Mouse (Mus musculus) embryonic facial prominence, embryonic 13.5 days (tissue): ENCODE results near the gene Dmkn. TPM values are rescaled to one million over a fixed set of nuclear protein-coding genes. Genes with fewer than 3 reads are reported as not detected.
"Not testable (repeated sequence)": the region's sequence is repeated elsewhere in the genome, so short reads cannot be mapped to it uniquely, and the experiment has no call there.

Experiments
- ATAC-seq: fragments of 200-750 bp; cut with Nextera tagmentation; 2 replicates; pipeline ENCODE4 v1.8.0; 2017; ENCODE audit warnings: low read depth; ENCODE audit not compliant: insufficient number of reproducible peaks, insufficient read depth, low FRiP score, low TSS enrichment
- H3K27ac ChIP-seq: fragments of 300-500 bp; sonication (generic); 2 replicates; pipeline ENCODE4 v1.5.1; 2015; ENCODE audit warnings: moderate library complexity, mild to moderate bottlenecking, inconsistent platforms
- H3K27me3 ChIP-seq: fragments of 300-500 bp; sonication (generic); 2 replicates; pipeline ENCODE4 v1.6.1; 2015; ENCODE audit warnings: mild to moderate bottlenecking, inconsistent platforms
- H3K36me3 ChIP-seq: fragments of 300-500 bp; sonication (generic); 2 replicates; pipeline ENCODE4 v1.6.1; 2015; ENCODE audit warnings: mild to moderate bottlenecking, inconsistent platforms
- H3K4me1 ChIP-seq: fragments of 300-500 bp; sonication (generic); 2 replicates; pipeline ENCODE4 v1.6.1; 2015; ENCODE audit warnings: inconsistent platforms
- H3K4me2 ChIP-seq: fragments of 300-500 bp; sonication (generic); 2 replicates; pipeline ENCODE4 v1.6.1; 2015; ENCODE audit warnings: moderate library complexity, mild to moderate bottlenecking, inconsistent platforms
- H3K4me3 ChIP-seq: fragments of 300-500 bp; sonication (generic); 2 replicates; pipeline ENCODE4 v1.5.1; 2015; ENCODE audit warnings: mild to moderate bottlenecking, inconsistent platforms
- H3K9ac ChIP-seq: fragments of 300-500 bp; sonication (generic); 2 replicates; pipeline ENCODE4 v1.6.1; 2015; ENCODE audit warnings: mild to moderate bottlenecking, inconsistent platforms
- H3K9me3 ChIP-seq: fragments of 300-500 bp; sonication (generic); 2 replicates; pipeline ENCODE4 v1.6.1; 2016; ENCODE audit warnings: inconsistent platforms
- WGBS: fragments of 180-500 bp; shearing (Covaris S2); methylation state at CpG from one replicate; pipeline ENCODE4 v1.1.7; 2015; ENCODE audit warnings: mixed read lengths; 5-methylcytosine and 5-hydroxymethylcytosine counted together
- polyA plus RNA-seq: library from polyadenylated mRNA; unstranded; fragments of >200 nt; fragmentation: Nextera tagmentation; extraction: Ambion mirVana; gene quantifications from 2 replicates; pipeline ENCODE4 v1.2.1, GENCODE M21; 2015

Dmkn gene
- polyA plus RNA-seq, 1 experiment from 2014 or later = 22.3 TPM

DNA sequence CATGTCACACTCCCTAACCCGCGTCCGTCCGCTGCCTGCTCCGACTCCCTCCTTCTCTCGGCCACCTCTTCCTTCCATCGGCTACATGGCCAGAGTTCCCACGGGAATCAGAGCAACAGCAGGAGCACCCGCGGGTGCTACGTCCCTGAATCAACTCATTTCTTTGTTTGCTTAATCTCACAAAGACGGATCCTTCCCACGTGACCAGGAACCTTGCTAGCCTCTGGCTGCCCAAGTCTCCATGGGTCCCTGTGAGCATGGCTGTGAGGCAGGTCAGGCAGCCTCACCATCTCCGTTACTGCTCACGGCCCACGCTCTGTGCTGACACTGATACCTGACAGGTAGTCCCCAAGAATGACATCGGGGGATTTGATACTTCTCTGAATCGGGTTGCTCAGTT, 60.1 kb downstream of the Dmkn start, which contains the start of gene Ffar2:
TSS of gene Ffar2 (minus strand) at position 101 of the 400 bp plus-strand sequence.
- WGBS = 86% methylated on average over 18 of the region's 18 CpGs
- Histone ChIP-seq H3K4me2 (no peak within 1 kb of the TSS), H3K4me3 (no peak within 1 kb of the TSS), H3K9me3 (no peaks in the 10 kb centered on the region), H3K36me3 (no peaks in the 10 kb centered on the region), H3K27me3 (no peaks in the 10 kb centered on the region), H3K9ac (no peak within 1 kb of the TSS), H3K27ac (no peak within 1 kb of the TSS), H3K4me1 (no peaks in the 10 kb centered on the region)
- ATAC-seq = no peak

DNA sequence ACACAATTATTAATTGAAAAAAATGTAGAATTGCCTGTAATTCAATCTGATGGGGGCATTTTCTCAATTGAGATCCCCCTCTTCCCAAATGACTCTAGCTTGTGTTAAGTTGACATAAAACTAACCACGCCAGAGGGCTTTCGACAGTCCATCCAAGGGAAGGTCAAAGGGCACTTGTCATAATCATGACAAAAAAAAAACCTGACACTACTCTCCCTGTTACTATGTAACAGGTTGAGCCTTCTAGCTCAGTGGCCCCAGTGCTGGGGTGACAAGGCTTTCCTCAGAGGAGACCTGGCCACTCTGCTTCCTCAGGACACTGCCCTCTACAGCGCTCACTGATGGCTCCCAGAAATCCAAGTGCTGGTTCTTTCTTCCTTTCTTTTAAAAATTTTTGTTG, 60.8 kb downstream of the Dmkn start:
- Histone ChIP-seq H3K36me3 (no peaks in the 10 kb centered on the region), H3K27ac (no peak overlapping the region), H3K9me3 (no peaks in the 10 kb centered on the region), H3K9ac (no peak overlapping the region), H3K4me1 (no peaks in the 10 kb centered on the region), H3K4me2 (no peak overlapping the region), H3K27me3 (no peaks in the 10 kb centered on the region), H3K4me3 (no peak overlapping the region)
- WGBS = 88% methylated on average over 3 of the region's 3 CpGs
- no peak for ATAC-seq

DNA sequence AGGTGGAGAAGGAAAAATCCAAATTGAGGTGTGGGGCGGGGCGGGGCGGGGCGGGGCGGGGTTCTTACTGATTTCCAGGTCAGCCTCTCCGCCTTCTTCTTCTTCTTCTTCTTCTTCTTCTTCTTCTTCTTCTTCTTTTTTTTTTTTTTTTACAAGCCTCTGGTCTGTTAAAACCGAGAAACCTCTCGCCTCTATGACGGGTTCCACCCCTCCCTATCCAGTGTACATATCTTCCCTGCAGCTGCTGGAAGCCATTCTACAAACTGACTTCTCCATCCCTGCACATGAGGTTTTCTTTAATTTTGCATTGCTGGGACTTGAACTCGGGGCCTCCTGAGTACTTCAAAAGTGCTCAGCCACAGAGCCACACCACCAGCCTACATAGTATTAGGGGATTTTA, 63.1 kb downstream of the Dmkn start:
- Histone ChIP-seq H3K4me3 (no peak overlapping the region), H3K4me1 (no peaks in the 10 kb centered on the region), H3K9me3 (no peaks in the 10 kb centered on the region), H3K9ac (no peak overlapping the region), H3K36me3 (no peaks in the 10 kb centered on the region), H3K4me2 (no peak overlapping the region), H3K27me3 (no peaks in the 10 kb centered on the region), H3K27ac (no peak overlapping the region)
- ATAC-seq = no peak
- 89% methylated on average over 10 of the region's 10 CpGs for WGBS

DNA sequence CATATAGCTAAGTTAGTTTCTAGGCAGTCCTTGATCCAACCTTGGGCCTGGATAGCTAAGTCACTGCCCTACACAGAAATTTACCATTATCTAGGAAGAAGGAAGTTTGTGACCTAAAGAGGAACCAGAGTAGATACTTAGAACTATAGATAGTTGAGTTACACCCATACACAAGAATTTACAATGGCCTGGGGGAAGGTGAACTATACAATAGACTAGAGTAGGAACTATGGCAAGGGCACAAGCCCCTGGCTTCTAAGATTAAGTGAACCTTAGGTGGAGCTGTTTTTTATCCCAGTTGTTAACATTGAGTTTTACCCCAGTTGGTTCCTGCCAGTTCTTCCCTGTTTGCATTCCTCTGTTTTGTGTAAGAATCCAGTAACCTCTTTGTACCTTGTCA, 65.3 kb downstream of the Dmkn start:
- H3K9me3 ChIP-seq, H3K4me2 ChIP-seq, H3K4me1 ChIP-seq, H3K36me3 ChIP-seq, ATAC-seq, H3K9ac ChIP-seq, H3K27me3 ChIP-seq, H3K4me3 ChIP-seq, H3K27ac ChIP-seq: not testable (repeated sequence)

DNA sequence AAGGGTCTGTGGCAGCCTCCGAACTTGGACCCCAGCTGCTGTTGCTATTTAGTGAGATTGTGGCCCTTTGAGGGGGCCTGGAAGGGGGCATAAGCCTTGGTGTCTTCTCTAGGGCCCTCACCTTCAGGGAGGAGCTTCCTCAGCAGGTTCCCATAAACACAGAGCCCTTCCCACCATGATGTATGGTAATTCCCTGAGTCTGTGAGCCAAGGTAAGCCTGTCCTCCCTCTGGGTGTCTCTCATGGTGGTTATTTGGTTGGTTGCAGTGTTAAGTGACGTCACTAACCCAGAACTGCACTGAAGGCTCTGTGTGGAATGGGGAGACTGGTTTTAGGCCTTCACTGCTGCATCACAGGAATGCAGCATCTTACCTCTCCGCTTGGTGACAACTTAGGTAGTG, 65.9 kb downstream of the Dmkn start:
- H3K36me3 ChIP-seq = no peaks in the 10 kb centered on the region
- H3K9ac ChIP-seq = no peak overlapping the region
- WGBS = 66% methylated on average over 3 of the region's 3 CpGs
- no peak overlapping the region for H3K4me3 ChIP-seq
- H3K4me1 ChIP-seq = no peaks in the 10 kb centered on the region
- H3K27ac ChIP-seq = no peak overlapping the region
- H3K9me3 ChIP-seq = no peaks in the 10 kb centered on the region
- no peak overlapping the region for H3K4me2 ChIP-seq
- no peak for ATAC-seq
- H3K27me3 ChIP-seq = no peaks in the 10 kb centered on the region

Other genes with a start within 250 kb of the Dmkn start
- gene Arhgap33, start 228.7 kb upstream of the Dmkn start, polyA plus RNA-seq = 16.4 and 17.5 TPM in 2 replicates
- 16.5 and 21.0 TPM in 2 replicates for gene Hspb6, start 211.6 kb upstream of the Dmkn start, polyA plus RNA-seq
- gene Proser3, start 211.5 kb upstream of the Dmkn start, polyA plus RNA-seq = 15.8 and 17.4 TPM in 2 replicates
- gene Lin37, start 203.9 kb upstream of the Dmkn start, polyA plus RNA-seq = 44.1 and 47.7 TPM in 2 replicates
- gene U2af1l4, start 200.5 kb upstream of the Dmkn start, polyA plus RNA-seq = 97.0 and 104 TPM in 2 replicates
- 14.9 and 15.4 TPM in 2 replicates for gene Gm49396, start 200.4 kb upstream of the Dmkn start, polyA plus RNA-seq
- 131 and 138 TPM in 2 replicates for gene Psenen, start 200.1 kb upstream of the Dmkn start, polyA plus RNA-seq
- 4.3 and 4.8 TPM in 2 replicates for gene Igflr1, start 198.3 kb upstream of the Dmkn start, polyA plus RNA-seq
- gene Kmt2b, start 175.0 kb upstream of the Dmkn start, polyA plus RNA-seq = 9.3 and 13.8 TPM in 2 replicates
- 0.27 and 0.29 TPM in 2 replicates for gene Zbtb32, start 164.8 kb upstream of the Dmkn start, polyA plus RNA-seq
- 0.28 and 0.55 TPM in 2 replicates for gene Upk1a, start 150.9 kb upstream of the Dmkn start, polyA plus RNA-seq
- gene Cox6b1, start 137.6 kb upstream of the Dmkn start, polyA plus RNA-seq = 818 and 841 TPM in 2 replicates
- not detected in 2 replicates for gene Etv2, start 127.9 kb upstream of the Dmkn start, polyA plus RNA-seq
- gene Rbm42, start 113.4 kb upstream of the Dmkn start, polyA plus RNA-seq = 128 and 139 TPM in 2 replicates
- 51.0 and 51.3 TPM in 2 replicates for gene Haus5, start 98.8 kb upstream of the Dmkn start, polyA plus RNA-seq
- not detected in 2 replicates for gene Pmis2, start 92.2 kb upstream of the Dmkn start, polyA plus RNA-seq
- gene 2200002J24Rik, start 64.8 kb upstream of the Dmkn start, polyA plus RNA-seq = not detected in 2 replicates
- 0.10 and 0.17 TPM in 2 replicates for gene Atp4a, start 51.5 kb upstream of the Dmkn start, polyA plus RNA-seq
- gene Tmem147, start 34.2 kb upstream of the Dmkn start, polyA plus RNA-seq = 181 and 185 TPM in 2 replicates
- gene Gapdhs, start 20.1 kb upstream of the Dmkn start, polyA plus RNA-seq = 0.74 and 0.90 TPM in 2 replicates
- gene Sbsn, start 12.3 kb upstream of the Dmkn start, polyA plus RNA-seq = 2.5 and 3.3 TPM in 2 replicates
- 72.6 and 127 TPM in 2 replicates for gene Krtdap, start 24.1 kb downstream of the Dmkn start, polyA plus RNA-seq
- not detected in 2 replicates for gene Ffar2, start 60.0 kb downstream of the Dmkn start, polyA plus RNA-seq
- gene Ffar3, start 92.4 kb downstream of the Dmkn start, polyA plus RNA-seq = not detected in 2 replicates
- gene Ffar1, start 97.8 kb downstream of the Dmkn start, polyA plus RNA-seq = not detected in 2 replicates
- 0.18 TPM in 1 of 2 replicates, not detected in the other for gene Cd22, start 116.6 kb downstream of the Dmkn start, polyA plus RNA-seq
- gene Mag, start 151.1 kb downstream of the Dmkn start, polyA plus RNA-seq = 0.34 and 0.49 TPM in 2 replicates
- 1.0 and 1.4 TPM in 2 replicates for gene Hamp2, start 160.9 kb downstream of the Dmkn start, polyA plus RNA-seq
- not detected in 2 replicates for gene Hamp, start 180.3 kb downstream of the Dmkn start, polyA plus RNA-seq
- 21.9 and 25.0 TPM in 2 replicates for gene Usf2, start 193.0 kb downstream of the Dmkn start, polyA plus RNA-seq
- 26.1 and 29.3 TPM in 2 replicates for gene Lsr, start 209.7 kb downstream of the Dmkn start, polyA plus RNA-seq
- gene Fam187b, start 210.0 kb downstream of the Dmkn start, polyA plus RNA-seq = 1.5 and 2.6 TPM in 2 replicates